Mouse (Mus musculus) urinary bladder, postnatal 36 days (tissue): ENCODE measurements around the gene Gm45713.
"Not testable (repeated sequence)": the region's sequence is repeated elsewhere in the genome, so short reads cannot be mapped to it uniquely, and the experiment has no call there.

Source experiments
- DNase-seq, 2 experiments: peaks; one replicate each; pipeline ENCODE4 v3.0.0; 2022; ENCODE audit warnings: low spot score in 2 of 2, mixed read lengths in 1 of 2

Gene Gm45713

GRCm38 (mm10) chr7:45098541-45099240 lies 37.3 kb downstream of the Gm45713 start:
- no peak for DNase-seq

DNA sequence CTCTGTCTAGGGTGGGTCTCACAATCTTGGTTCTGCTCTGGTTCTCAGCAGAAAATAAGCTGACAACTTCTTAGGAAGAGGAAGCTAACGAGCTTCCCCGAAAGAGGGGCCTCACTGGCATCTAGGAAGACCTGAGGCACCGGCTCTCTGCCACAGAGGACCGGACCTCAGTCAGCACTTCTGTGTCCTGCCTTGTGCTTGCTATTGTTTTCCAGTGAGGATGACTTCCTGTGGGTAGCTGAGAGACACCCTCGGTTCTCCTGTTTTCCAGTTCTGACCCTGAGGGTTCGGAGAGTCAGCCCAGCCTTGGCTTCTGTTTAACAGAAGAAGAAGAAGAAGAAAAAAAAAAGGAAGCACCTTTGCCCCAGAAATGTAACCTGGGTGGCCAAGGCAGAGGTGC lies 38.6 kb downstream of the Gm45713 start:
- no peak for DNase-seq

- DNase-seq = not testable (repeated sequence)
Observed at GRCm38 (mm10) chr7:45095965-45096364, 40.1 kb downstream of the Gm45713 start.

- no peak for DNase-seq
Observed at GRCm38 (mm10) chr7:45095367-45095766, 40.7 kb downstream of the Gm45713 start.

DNA sequence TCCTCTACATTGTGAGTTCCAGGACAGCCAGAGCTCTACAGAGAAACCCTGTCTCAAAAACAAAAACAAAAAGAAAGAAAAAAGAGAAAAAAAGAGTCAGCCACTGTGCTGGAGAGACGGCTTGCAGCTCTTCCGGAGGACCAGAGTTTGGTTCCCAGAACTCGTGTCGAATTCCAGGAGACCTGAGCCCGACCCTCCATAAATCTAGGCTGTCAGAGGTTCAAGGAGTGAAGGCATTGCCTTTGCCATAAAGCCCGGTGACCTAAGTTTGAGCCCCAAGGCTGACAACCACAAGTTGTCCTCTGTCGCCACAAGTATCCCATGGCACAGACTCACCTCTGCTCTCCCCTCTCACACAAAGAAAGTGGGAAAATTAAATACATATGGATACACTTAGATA lies 41.9 kb downstream of the Gm45713 start:
- no peak for DNase-seq

DNA sequence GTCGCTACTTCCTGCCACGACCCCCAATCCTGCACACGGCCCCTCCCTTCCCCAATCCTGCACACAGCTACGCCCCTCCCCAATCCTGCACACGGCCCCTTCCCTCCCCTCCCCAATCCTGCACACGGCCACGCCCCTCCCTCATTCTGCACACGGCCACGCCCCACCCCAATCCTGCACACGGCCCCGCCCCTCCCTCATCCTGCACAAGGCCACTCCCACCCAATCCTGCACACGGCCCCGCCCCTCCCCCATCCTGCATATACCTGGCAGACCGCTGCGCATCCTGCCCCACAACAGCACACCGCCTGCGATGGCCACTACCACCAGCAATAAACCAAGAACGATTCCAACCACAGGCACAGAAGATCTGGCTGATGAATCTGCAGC lies 42.5 kb downstream of the Gm45713 start:
- no peak for DNase-seq

DNA sequence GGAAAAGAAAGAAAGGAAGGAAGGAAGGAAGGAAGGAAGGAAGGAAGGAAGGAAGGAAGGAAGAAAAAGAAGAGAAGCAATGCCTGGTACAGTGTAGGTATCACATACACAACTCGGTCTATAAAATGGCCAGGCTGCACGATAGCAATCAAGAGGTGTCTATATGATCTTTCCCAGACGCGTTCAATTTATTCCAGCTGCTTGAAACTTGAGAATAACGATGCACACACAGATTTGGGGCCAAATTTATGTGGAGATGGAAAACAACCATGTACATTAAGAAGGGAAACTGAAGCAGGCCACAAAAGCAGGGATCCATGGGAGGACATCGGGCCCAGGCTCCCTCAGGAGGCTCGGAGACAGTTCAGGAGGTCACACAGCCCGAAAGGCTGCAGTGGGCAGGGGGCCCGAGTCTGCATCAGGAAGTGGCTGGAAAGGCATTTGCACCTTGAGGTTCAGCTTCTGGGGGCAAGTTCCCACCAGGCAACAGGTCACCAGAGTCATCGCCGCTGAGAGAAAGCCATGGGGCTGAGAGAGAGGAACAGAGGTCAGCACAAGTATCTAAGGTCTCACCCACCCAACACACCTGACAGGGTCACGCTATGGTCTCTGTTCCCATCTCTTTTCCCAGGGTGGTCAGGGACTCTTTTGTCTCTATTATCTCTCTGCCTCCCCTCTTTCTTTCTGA lies 43.1 kb downstream of the Gm45713 start:
- DNase-seq = no peak

DNA sequence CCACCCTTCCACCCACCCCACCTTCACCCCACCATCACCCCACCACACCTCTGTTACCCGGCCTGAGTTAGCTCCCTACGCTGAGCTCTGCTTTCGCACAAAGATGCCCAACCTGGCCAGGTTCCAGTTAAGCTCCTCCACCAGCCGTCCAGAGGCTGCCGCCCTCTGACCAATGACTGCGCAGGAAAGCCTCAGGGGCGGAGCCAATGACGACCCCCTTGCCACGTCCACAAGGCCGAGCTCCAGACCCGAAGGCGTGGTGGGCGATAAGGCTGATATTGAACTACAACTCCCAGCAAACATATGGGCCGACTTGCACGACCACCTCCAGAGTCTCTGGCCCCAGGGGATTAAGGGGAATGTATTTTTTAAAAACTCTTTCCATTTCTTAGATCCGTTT lies 44.0 kb downstream of the Gm45713 start, which contains the start of gene Rcn3:
Gene Rcn3 (minus strand): TSS at position 174 of the 400 bp plus-strand sequence.
- DNase-seq = peak; percentile 63 to 86

DNA sequence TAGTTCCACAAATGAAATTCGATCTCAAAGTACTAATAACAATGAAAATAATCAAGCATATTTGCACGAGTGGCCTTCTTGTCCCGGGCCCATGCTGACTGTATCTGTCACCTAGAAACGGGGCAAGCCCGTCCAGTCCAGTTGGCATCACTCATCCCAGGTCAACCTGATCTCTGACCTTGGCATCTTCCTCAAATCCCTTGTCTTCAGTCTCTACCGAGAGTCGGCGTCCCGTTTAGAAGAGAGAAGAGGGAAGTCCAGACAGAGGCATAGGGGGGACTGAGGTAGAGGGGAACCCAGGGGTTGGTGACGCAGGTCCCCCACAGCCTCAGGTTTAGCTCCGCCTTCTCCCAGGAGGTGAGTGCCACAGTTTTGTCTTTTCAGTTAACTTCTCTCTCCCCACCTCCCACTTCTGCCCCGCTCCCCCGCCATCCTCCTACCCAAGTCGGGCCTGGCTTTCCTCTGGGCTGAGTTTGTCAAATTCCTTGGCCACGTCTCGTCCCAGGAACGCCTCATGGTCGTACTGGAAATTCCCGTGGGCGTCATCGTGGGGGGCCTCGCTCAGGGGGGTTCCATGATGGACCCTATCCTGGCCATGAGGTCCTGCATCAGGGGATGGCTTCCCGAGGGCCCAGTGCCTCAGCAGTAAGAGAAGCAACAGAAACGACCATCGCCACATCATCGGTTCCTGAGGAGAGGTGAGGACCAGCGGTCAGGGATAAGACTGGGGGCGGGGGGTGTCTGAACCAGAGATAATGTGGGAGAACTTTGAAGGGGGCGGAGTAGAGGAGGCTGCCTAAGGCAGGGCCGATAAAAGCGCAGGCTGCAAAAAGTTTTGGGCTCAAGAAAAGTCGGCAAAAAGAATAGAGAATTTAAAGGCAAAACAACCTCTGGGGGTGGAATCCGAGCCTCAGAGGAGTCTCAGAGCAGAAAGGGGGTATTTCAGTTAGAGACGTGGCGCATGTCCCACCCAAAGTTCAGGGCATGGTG lies 44.7 kb downstream of the Gm45713 start:
- no peak for DNase-seq

DNA sequence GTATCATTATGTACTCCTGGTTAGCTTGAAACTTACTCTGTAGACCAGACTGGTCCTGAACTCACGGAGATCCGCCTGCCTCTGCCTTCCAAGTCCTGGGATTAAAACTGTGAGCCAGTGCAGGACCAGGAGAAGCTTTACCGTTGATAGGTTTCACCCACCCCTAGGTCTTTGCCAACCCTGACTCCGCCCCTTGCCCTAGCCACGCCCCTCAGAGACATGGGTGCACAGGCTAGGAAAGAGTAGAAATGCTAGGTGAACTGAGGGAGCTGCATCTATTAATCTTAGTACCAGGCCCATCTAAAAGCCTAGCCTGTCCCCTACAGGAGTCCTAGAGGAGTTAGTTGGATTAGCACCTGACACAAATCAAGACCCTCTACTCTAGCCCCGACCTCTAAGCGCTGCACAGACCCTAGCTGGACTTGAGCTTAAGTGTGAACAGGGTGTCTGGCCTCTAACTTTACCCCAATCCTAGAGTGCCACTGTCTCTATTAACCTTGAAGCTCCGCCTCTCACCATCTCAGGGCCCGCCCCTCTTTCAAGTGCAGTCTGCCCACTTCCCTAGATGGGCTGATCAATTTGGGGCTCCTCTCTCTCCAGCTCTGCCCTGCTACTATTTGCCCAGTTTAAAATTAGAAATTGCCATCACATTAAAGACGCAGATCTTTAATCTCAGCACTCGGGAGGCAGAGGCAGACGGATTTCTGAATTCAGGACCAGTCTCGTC lies 45.6 kb downstream of the Gm45713 start:
- no peak for DNase-seq

GRCm38 (mm10) chr7:45088597-45088996 lies 47.4 kb downstream of the Gm45713 start:
- DNase-seq = no peak

- no peak for DNase-seq
Observed at GRCm38 (mm10) chr7:45086084-45086483, 49.9 kb downstream of the Gm45713 start.

DNA sequence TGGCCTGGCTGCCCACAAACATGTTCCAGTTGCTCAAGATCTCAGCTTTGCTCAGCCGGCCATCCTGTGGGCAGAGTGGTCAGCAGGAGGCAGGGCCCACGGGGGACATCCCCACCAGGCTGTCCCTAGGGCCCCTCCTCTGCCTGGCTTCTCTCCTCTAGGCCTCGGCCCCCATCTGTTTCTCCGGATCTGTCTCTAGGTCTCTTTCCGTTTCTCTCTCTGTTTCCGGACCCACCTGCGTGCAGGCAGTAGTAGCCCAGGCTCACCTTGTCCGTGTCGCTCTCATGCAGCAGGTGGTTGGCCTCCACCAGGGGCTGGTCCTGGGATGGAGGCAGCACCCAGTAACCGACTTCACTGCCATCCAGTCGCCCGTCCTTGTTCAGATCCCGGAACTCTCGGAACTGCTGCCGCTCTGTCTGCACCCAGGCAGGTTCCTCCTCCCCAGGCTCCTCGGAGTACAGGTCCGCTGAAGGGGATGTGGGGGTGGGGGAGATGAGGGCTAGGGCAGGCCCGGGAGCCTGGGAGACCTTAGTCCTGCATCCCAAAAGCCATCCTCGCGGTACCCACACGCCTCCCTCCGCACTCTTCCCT lies 52.6 kb downstream of the Gm45713 start:
- no peak for DNase-seq

- peak in 1 of 2 experiments; percentile 56 for DNase-seq
Observed at GRCm38 (mm10) chr7:45082401-45083299, 53.4 kb downstream of the Gm45713 start.

DNA sequence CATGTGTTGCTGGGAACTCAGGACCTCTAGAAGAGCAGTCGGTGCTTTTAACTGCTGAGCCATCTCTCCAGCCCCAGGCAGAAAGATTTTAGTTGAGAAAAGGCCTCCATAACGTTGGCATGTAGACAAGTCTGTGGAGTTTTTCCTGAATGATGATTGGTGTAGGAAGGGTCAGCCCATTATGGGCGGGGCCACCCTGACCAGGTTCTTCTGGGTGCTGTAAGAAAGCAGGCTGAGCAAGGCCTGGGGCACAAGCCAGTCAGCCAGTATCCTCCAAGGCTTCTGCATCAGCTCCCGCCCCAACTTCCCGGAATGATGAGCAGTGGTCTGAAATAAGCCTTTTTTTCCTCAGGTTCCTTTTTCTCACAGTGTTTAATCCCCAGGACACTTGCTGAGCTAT lies 55.0 kb downstream of the Gm45713 start:
- DNase-seq = no peak

DNA sequence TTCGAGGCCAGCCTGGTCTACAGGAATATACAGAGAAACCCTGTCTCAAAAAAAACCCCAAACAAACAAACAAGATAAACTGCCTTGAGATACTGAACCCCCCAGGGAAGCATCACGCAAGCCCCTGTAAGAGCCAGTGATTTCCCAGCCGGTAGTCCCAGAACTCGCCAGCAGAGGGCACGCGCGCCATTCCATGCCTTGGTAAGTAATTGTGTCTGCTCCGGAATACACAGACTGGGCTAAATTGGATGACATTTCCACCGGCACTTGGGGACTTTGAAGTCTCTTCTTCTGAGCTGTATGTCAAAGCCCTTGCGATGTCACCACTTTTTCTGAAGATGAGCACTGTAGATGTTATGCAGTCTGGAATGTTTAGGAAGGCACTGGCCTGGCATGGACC lies 56.2 kb downstream of the Gm45713 start:
- DNase-seq = peak; percentile 81 to 90

GRCm38 (mm10) chr7:45078513-45078912 lies 57.5 kb downstream of the Gm45713 start:
- peak; percentile 59 to 73 for DNase-seq

- no peak for DNase-seq
Observed at GRCm38 (mm10) chr7:45077829-45078228, 58.2 kb downstream of the Gm45713 start.

DNA sequence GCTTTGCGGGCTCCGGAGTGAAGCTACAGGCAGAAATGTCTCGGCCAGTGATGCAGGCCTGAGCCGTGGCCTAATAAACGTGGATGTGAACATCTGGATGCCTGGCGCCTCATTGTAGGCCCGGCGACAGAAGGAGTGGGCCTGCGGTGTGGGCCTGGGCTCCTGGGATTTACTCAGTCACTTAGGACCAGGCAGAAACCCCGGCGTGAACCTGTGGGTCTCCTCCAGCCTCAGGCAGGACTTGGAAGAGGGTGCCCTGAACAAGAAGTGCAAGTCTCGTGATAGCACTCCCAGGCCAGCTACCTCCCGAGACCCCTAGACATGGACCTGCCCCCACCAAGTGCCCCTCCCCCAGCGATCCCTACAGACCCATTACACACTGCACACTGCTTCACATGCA lies 58.7 kb downstream of the Gm45713 start:
- no peak for DNase-seq

DNA sequence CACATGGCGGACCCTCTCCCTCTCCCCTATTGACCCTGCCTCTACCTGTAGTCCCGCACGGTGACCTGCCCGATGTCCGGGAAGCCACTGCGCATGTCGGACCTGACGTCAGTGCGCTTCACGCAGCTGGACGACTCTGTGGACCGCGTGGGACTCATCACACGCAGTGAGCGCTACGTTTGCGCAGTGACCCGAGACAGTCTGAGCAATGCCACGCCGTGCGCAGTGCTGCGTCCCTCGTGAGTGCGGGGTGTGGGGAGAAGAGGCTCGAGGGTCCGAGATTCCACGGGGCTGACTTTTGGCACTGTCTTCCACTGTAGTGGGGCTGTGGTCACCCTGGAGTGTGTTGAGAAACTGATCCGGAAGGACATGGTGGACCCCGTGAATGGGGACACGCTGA lies 59.5 kb downstream of the Gm45713 start:
- no peak for DNase-seq
